21 mouse cellular contexts compared by ENCODE assay signal in genomic region chr4:39493596-39493995, GRCm38 (mm10). TPM values are rescaled to one million over a fixed set of nuclear protein-coding genes. Genes with fewer than 3 reads are reported as not detected.
"Had no signal": no experiment of that assay in that cellular context is flagged by ENCODE, and none has a peak within 500 bp of the region (broad histone marks: within the 10 kb centered on the region; RNA-seq: fewer than 3 reads in every experiment).

No protein-coding gene starts in this region.

- H3K27me3 ChIP-seq: hindbrain, embryonic 15.5 days; liver, embryonic 15.5 days; lung, embryonic 15.5 days; neural tube, embryonic 15.5 days had no signal

- H3K4me3 ChIP-seq: hindbrain, embryonic 15.5 days; left cerebral cortex, adult 2 months; limb, embryonic 10.5 days; liver, embryonic 15.5 days; lung, embryonic 15.5 days; midbrain, embryonic 10.5 days; myocyte; neural tube, embryonic 15.5 days had no signal

- H3K36me3 ChIP-seq: hindbrain, embryonic 15.5 days; limb, embryonic 10.5 days; liver, embryonic 15.5 days; lung, embryonic 15.5 days; midbrain, embryonic 10.5 days; neural tube, embryonic 15.5 days had no signal

- H3K4me2 ChIP-seq: hindbrain, embryonic 15.5 days; liver, embryonic 15.5 days; lung, embryonic 15.5 days; neural tube, embryonic 15.5 days had no signal

- H3K27ac ChIP-seq: hindbrain, embryonic 15.5 days; left cerebral cortex, adult 2 months; limb, embryonic 10.5 days; liver, embryonic 15.5 days; lung, embryonic 15.5 days; midbrain, embryonic 10.5 days; neural tube, embryonic 15.5 days had no signal

- H3K9ac ChIP-seq: hindbrain, embryonic 15.5 days; liver, embryonic 15.5 days; lung, embryonic 15.5 days; neural tube, embryonic 15.5 days had no signal

- DNase-seq: kidney, adult 2 months; kidney, postnatal 25 days; lung, postnatal 36 days; midbrain, embryonic 14.5 days; right cerebral cortex, postnatal 4 days; spleen, adult 18-20 months; thymus, adult 2 months had no signal

- ATAC-seq: intestine, embryonic 16.5 days had no signal

- H3K9me3 ChIP-seq: hindbrain, embryonic 15.5 days; limb, embryonic 10.5 days; liver, embryonic 15.5 days; lung, embryonic 15.5 days; midbrain, embryonic 10.5 days; neural tube, embryonic 15.5 days had no signal

- H3K4me1 ChIP-seq: hindbrain, embryonic 15.5 days; limb, embryonic 10.5 days; liver, embryonic 15.5 days; lung, embryonic 15.5 days; neural tube, embryonic 15.5 days had no signal

RNA-seq across cellular contexts. Expression of gene 1700009N14Rik, which starts 43.5 kb away (rescaled TPM):
- total RNA-seq: left cerebral cortex, adult 2 months; left cerebral cortex, postnatal 14 days; megakaryocyte, adult 5-6 weeks had no signal
- polyA plus RNA-seq: hindbrain, embryonic 15.5 days; kidney, adult 2 months; kidney, embryonic 16.5 days; limb, embryonic 10.5 days; liver, embryonic 15.5 days; lung, embryonic 15.5 days; midbrain, embryonic 10.5 days; midbrain, embryonic 14.5 days; neural tube, embryonic 11.5 days; neural tube, embryonic 15.5 days; stomach, embryonic 14.5 days had no signal
